Mouse (Mus musculus): Measurements from ENCODE around the gene Igdcc3.

Igdcc3 gene

GRCm38 (mm10) chr9:65177912-65178311 lies 36.9 kb downstream of the Igdcc3 start:
- no peak for DNase-seq (ENCODE audit: low spot score)

GRCm38 (mm10) chr9:65178336-65179213 lies 37.6 kb downstream of the Igdcc3 start:
- peak; percentile 41 for DNase-seq (ENCODE audit: low spot score)

GRCm38 (mm10) chr9:65179817-65180624 lies 39.0 kb downstream of the Igdcc3 start:
- DNase-seq (ENCODE audit: low spot score): no peak

- DNase-seq (ENCODE audit: low spot score): peak; percentile 91
Observed at GRCm38 (mm10) chr9:65188599-65188998, 47.6 kb downstream of the Igdcc3 start.

GRCm38 (mm10) chr9:65190306-65190705 lies 49.3 kb downstream of the Igdcc3 start:
- no peak for DNase-seq (ENCODE audit: low spot score)

- DNase-seq (ENCODE audit: low spot score): no peak
Observed at GRCm38 (mm10) chr9:65191389-65191754, 50.4 kb downstream of the Igdcc3 start.

GRCm38 (mm10) chr9:65191755-65192469 lies 50.9 kb downstream of the Igdcc3 start:
- no peak for DNase-seq (ENCODE audit: low spot score)

GRCm38 (mm10) chr9:65193214-65193613 lies 52.2 kb downstream of the Igdcc3 start:
- DNase-seq (ENCODE audit: low spot score): no peak

- no peak for DNase-seq (ENCODE audit: low spot score)
Observed at GRCm38 (mm10) chr9:65195053-65195452, 54.1 kb downstream of the Igdcc3 start, which contains the start of gene Parp16. Gene Parp16 (plus strand): TSS chr9:65195353.

GRCm38 (mm10) chr9:65195621-65195981 lies 54.6 kb downstream of the Igdcc3 start:
- peak; percentile 80 for DNase-seq (ENCODE audit: low spot score)

GRCm38 (mm10) chr9:65195982-65196737 lies 55.2 kb downstream of the Igdcc3 start:
- peak; percentile 87 for DNase-seq (ENCODE audit: low spot score)

GRCm38 (mm10) chr9:65196738-65197569 lies 56.0 kb downstream of the Igdcc3 start:
- peak; percentile 92 for DNase-seq (ENCODE audit: low spot score)

GRCm38 (mm10) chr9:65197826-65198225 lies 56.8 kb downstream of the Igdcc3 start:
- no peak for DNase-seq (ENCODE audit: low spot score)

GRCm38 (mm10) chr9:65199723-65200122 lies 58.7 kb downstream of the Igdcc3 start:
- DNase-seq (ENCODE audit: low spot score): no peak

- DNase-seq (ENCODE audit: low spot score): peak; percentile 84
Observed at GRCm38 (mm10) chr9:65200606-65201005, 59.6 kb downstream of the Igdcc3 start.

GRCm38 (mm10) chr9:65201021-65201380 lies 60.0 kb downstream of the Igdcc3 start:
- DNase-seq (ENCODE audit: low spot score): peak; percentile 79

GRCm38 (mm10) chr9:65201381-65202164 lies 60.6 kb downstream of the Igdcc3 start:
- peak; percentile 92 for DNase-seq (ENCODE audit: low spot score)

- no peak for DNase-seq (ENCODE audit: low spot score)
Observed at GRCm38 (mm10) chr9:65202165-65202754, 61.3 kb downstream of the Igdcc3 start.

GRCm38 (mm10) chr9:65205049-65205815 lies 64.2 kb downstream of the Igdcc3 start:
- DNase-seq (ENCODE audit: low spot score): no peak
